Mouse (Mus musculus) adrenal gland, postnatal 14 days (tissue): ENCODE data around the gene Spns3. TPM values are rescaled to one million over a fixed set of nuclear protein-coding genes. Genes with fewer than 3 reads are reported as not detected.
A peak's percentile ranks its signal among the peaks of the same experiment; 100 is the strongest.

Experiments used
- DNase-seq: peaks from one replicate; pipeline ENCODE4 v3.0.0; 2021; ENCODE audit warnings: mixed read lengths
- long read RNA-seq, 2 experiments: library from polyadenylated mRNA; stranded (forward); transcript quantifications; one replicate each; pipeline ENCODE4 v2.0.0; 2021
- total RNA-seq: library from RNA; stranded (reverse); gene quantifications from 2 replicates; pipeline ENCODE4 v1.2.3, GENCODE M21; 2021

The Spns3 gene
- 0.15 and 0.49 TPM in 2 replicates for total RNA-seq
- long read RNA-seq, experiment 1: 0 reads
- long read RNA-seq, experiment 2: 0 reads

GRCm38 (mm10) chr11:72550134-72550988, at the start of gene Spns3:
Gene Spns3 (minus strand): TSS chr11:72550506.
- no peak for DNase-seq

GRCm38 (mm10) chr11:72597780-72598179, 47.5 kb upstream of the Spns3 start:
- DNase-seq: no peak

- no peak for DNase-seq
Measured at GRCm38 (mm10) chr11:72595010-72595737, 44.9 kb upstream of the Spns3 start.

GRCm38 (mm10) chr11:72587537-72588233, 37.4 kb upstream of the Spns3 start:
- no peak for DNase-seq

GRCm38 (mm10) chr11:72586570-72586969, 36.3 kb upstream of the Spns3 start:
- DNase-seq: no peak

GRCm38 (mm10) chr11:72583092-72583491, 32.8 kb upstream of the Spns3 start:
- no peak for DNase-seq

GRCm38 (mm10) chr11:72582448-72582705, 32.1 kb upstream of the Spns3 start:
- no peak for DNase-seq

- no peak for DNase-seq
Measured at GRCm38 (mm10) chr11:72581609-72582447, 31.5 kb upstream of the Spns3 start.

GRCm38 (mm10) chr11:72578471-72578870, 28.2 kb upstream of the Spns3 start:
- DNase-seq: no peak

GRCm38 (mm10) chr11:72576466-72577351, 26.4 kb upstream of the Spns3 start:
- peak; percentile 27 for DNase-seq

GRCm38 (mm10) chr11:72576111-72576465, 25.8 kb upstream of the Spns3 start:
- peak; percentile 43 for DNase-seq

GRCm38 (mm10) chr11:72573819-72574218, 23.5 kb upstream of the Spns3 start:
- DNase-seq: peak; percentile 65

- DNase-seq: peak; percentile 87
Measured at GRCm38 (mm10) chr11:72570319-72570979, 20.1 kb upstream of the Spns3 start.

- DNase-seq: no peak
Measured at GRCm38 (mm10) chr11:72569671-72570318, 19.5 kb upstream of the Spns3 start.

- peak; percentile 54 for DNase-seq
Measured at GRCm38 (mm10) chr11:72569051-72569450, 18.7 kb upstream of the Spns3 start.

GRCm38 (mm10) chr11:72566816-72567338, 16.6 kb upstream of the Spns3 start:
- no peak for DNase-seq

GRCm38 (mm10) chr11:72566304-72566703, 16.0 kb upstream of the Spns3 start:
- no peak for DNase-seq

GRCm38 (mm10) chr11:72564232-72564807, 14.0 kb upstream of the Spns3 start:
- peak; percentile 42 for DNase-seq

GRCm38 (mm10) chr11:72560661-72561060, 10.4 kb upstream of the Spns3 start:
- DNase-seq: no peak
